20 mouse cellular contexts compared by ENCODE assay signal in the genomic region with DNA sequence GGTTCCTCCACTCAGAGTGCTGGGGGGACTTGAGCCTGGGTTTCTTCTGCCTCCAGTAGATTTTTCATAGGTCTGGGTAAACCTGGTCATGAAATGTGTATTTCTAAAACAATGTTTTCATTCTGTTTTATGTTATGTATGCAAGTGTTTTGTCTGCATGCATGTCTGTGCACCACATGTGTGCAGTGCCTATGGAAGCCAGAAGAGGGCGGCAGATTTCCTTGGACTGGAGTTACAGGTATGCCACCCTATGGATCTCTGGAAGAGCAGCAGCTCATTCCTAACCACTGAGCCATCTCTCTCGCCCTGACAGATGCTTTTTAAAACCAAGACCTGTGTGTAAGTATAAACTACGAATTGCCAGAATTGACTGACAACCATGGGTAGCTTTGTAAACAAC. TPM values are rescaled to one million over a fixed set of nuclear protein-coding genes. Genes with fewer than 3 reads are reported as not detected.
DNase-seq lines count a peak whose midpoint lies in the region; ATAC-seq and TF ChIP-seq lines count a peak whose summit lies in the region.
"Had no signal": no experiment of that assay in that cellular context is flagged by ENCODE, and none has a peak within 500 bp of the region (broad histone marks: within the 10 kb centered on the region; RNA-seq: fewer than 3 reads in every experiment).

No protein-coding gene starts in this region.

- H3K36me3 ChIP-seq in heart, postnatal 0 days (replicated peaks; ENCODE audit: control insufficient read depth, insufficient read depth, low read length), result peaks cover 40% of the 10 kb centered on the region
- no peaks in the 10 kb centered on the region for H3K36me3 ChIP-seq in liver, embryonic 14.5 days (replicated peaks; ENCODE audit: control insufficient read depth, insufficient read depth, low read depth)
- H3K36me3 ChIP-seq in E14TG2a.4 (ENCODE audit: insufficient read depth, low read length) (no peaks in the 10 kb centered on the region), G1E (replicated peaks) (peaks cover 5% of the 10 kb centered on the region)
- H3K36me3 ChIP-seq in neural tube, embryonic 15.5 days, result no peaks in the 10 kb centered on the region
- H3K36me3 ChIP-seq: midbrain, embryonic 12.5 days; neural tube, embryonic 12.5 days had no signal

- H3K4me2 ChIP-seq in heart, postnatal 0 days (ENCODE audit: low read depth, low read length), result no peak overlapping the region
- H3K4me2 ChIP-seq in liver, embryonic 14.5 days (ENCODE audit: low read depth), result no peak overlapping the region
- H3K4me2 ChIP-seq in neural tube, embryonic 15.5 days, result no peak overlapping the region
- H3K4me2 ChIP-seq: limb, embryonic 12.5 days; midbrain, embryonic 12.5 days; neural tube, embryonic 12.5 days had no signal

- 98% methylated on average over 3 of the region's 3 CpGs for WGBS in heart, postnatal 0 days
- 72% methylated on average over 3 of the region's 3 CpGs for WGBS in liver, embryonic 14.5 days (ENCODE audit: insufficient replicate concordance)
- WGBS in neural tube, embryonic 15.5 days, result 95% methylated on average over 3 of the region's 3 CpGs

- 0 out of 2 replicates have a peak, but pooled peaks cover 5% of the 10 kb centered on the region for H3K4me1 ChIP-seq in heart, postnatal 0 days (ENCODE audit: control insufficient read depth, insufficient read depth)
- H3K4me1 ChIP-seq in liver, embryonic 14.5 days (replicated peaks; ENCODE audit: control insufficient read depth in 2 of 2, insufficient read depth in 2 of 2, low read length in 1 of 2), result no peaks in the 10 kb centered on the region
- H3K4me1 ChIP-seq in E14TG2a.4 (replicated peaks; ENCODE audit: low read depth, low read length) (peaks cover 5% of the 10 kb centered on the region), G1E (ENCODE audit: insufficient read depth, low read depth, low read length) (peaks cover 10% of the 10 kb centered on the region)
- peaks cover 3% of the 10 kb centered on the region for H3K4me1 ChIP-seq in neural tube, embryonic 15.5 days
- H3K4me1 ChIP-seq: midbrain, embryonic 12.5 days; neural tube, embryonic 12.5 days had no signal

- no peaks in the 10 kb centered on the region for H3K27me3 ChIP-seq in heart, postnatal 0 days (ENCODE audit: control insufficient read depth, insufficient read depth, low read length)
- H3K27me3 ChIP-seq in liver, embryonic 14.5 days (ENCODE audit: control insufficient read depth, insufficient read depth, low read length), result no peaks in the 10 kb centered on the region
- H3K27me3 ChIP-seq in E14TG2a.4 (ENCODE audit: insufficient read depth, low read length) (no peaks in the 10 kb centered on the region), G1E (ENCODE audit: insufficient read depth, low read length) (peaks cover 5% of the 10 kb centered on the region)
- no peaks in the 10 kb centered on the region for H3K27me3 ChIP-seq in neural tube, embryonic 15.5 days (replicated peaks)
- H3K27me3 ChIP-seq: limb, embryonic 12.5 days; midbrain, embryonic 12.5 days; neural tube, embryonic 12.5 days had no signal

- no peak overlapping the region for H3K4me3 ChIP-seq in heart, postnatal 0 days (ENCODE audit: low read depth, low read length)
- H3K4me3 ChIP-seq in liver, embryonic 14.5 days (ENCODE audit: insufficient read depth in 1 of 2, low read depth in 2 of 2, low read length in 2 of 2), result no peak overlapping the region
- H3K4me3 ChIP-seq in E14TG2a.4 (replicated peaks; ENCODE audit: low read length) (no peak overlapping the region), G1E (ENCODE audit: low read depth, low read length) (no peak overlapping the region)
- H3K4me3 ChIP-seq in neural tube, embryonic 15.5 days (replicated peaks), result no peak overlapping the region
- H3K4me3 ChIP-seq: limb, embryonic 12.5 days; midbrain, embryonic 12.5 days; neural tube, embryonic 12.5 days had no signal

- DNase-seq in heart, postnatal 0 days (ENCODE audit: low spot score), result no peak
- no peak for DNase-seq in heart, postnatal 10 days
- no peak for DNase-seq in liver, embryonic 14.5 days (ENCODE audit: low read depth in 3 of 3, low spot score in 3 of 3)
- DNase-seq in liver (no peak), G1E (ENCODE audit: low spot score) (no peak)
- no peak for DNase-seq in right cerebral cortex, postnatal 25 days
- DNase-seq: adrenal gland, adult 8-10 months; cerebellum, postnatal 25 days; embryo, embryonic 11 days; gastrocnemius, postnatal 10 days; heart, adult 11 months; kidney, postnatal 4 days; lung, adult 2 months; thymus, adult 18-20 months had no signal

- TF ChIP-seq EP300 in heart, postnatal 0 days (IDR thresholded peaks at IDR 0.05; ENCODE audit: low read depth), result no peak
- TF ChIP-seq EP300 in liver, embryonic 14.5 days (IDR thresholded peaks at IDR 0.05; ENCODE audit: low read depth), result no peak

- H3K9me3 ChIP-seq in heart, postnatal 0 days (replicated peaks; ENCODE audit: control insufficient read depth, low read length), result no peaks in the 10 kb centered on the region
- H3K9me3 ChIP-seq in liver, embryonic 14.5 days (ENCODE audit: control insufficient read depth, low read length), result no peaks in the 10 kb centered on the region
- H3K9me3 ChIP-seq in E14TG2a.4 (ENCODE audit: low read length) (no peaks in the 10 kb centered on the region), G1E (replicated peaks) (no peaks in the 10 kb centered on the region)
- no peaks in the 10 kb centered on the region for H3K9me3 ChIP-seq in neural tube, embryonic 15.5 days (replicated peaks)
- H3K9me3 ChIP-seq: limb, embryonic 12.5 days; midbrain, embryonic 12.5 days; neural tube, embryonic 12.5 days had no signal

- intact Hi-C loops in heart, postnatal 10 days (cut with DNase I), result no loop called here

- ATAC-seq in heart, postnatal 0 days (ENCODE audit: insufficient read depth, low read depth), result no peak
- no peak for ATAC-seq in liver, embryonic 14.5 days (ENCODE audit: insufficient read depth)
- ATAC-seq in G1E (ENCODE audit: extremely low read depth, insufficient number of reproducible peaks, low FRiP score, poor library complexity, severe bottlenecking), result no peak
- no peak for ATAC-seq in neural tube, embryonic 15.5 days (ENCODE audit: low FRiP score)

- no peak overlapping the region for H3K27ac ChIP-seq in heart, postnatal 0 days (ENCODE audit: low read depth)
- no peak overlapping the region for H3K27ac ChIP-seq in liver, embryonic 14.5 days
- H3K27ac ChIP-seq in neural tube, embryonic 15.5 days (replicated peaks), result no peak overlapping the region
- H3K27ac ChIP-seq: limb, embryonic 12.5 days; macrophage; midbrain, embryonic 12.5 days; neural tube, embryonic 12.5 days had no signal

- peak; percentile 20; the same call in 1 of the 2 replicates for TF ChIP-seq CTCF in heart, postnatal 0 days (IDR thresholded peaks at IDR 0.05; ENCODE audit: low read depth)
- TF ChIP-seq CTCF in liver, embryonic 14.5 days (IDR thresholded peaks at IDR 0.05; ENCODE audit: low read depth), result peak; percentile 39
- TF ChIP-seq CTCF in E14TG2a.4 (conservative IDR thresholded peaks at IDR 0.05; ENCODE audit: low read length) (peak; percentile 63), G1E (IDR thresholded peaks at IDR 0.05; ENCODE audit: low read depth, low read length) (0 out of 2 replicates have a peak, but pooled peaks have one; percentile 21)

- H3K9ac ChIP-seq in heart, postnatal 0 days (replicated peaks; ENCODE audit: low read depth, low read length), result no peak overlapping the region
- no peak overlapping the region for H3K9ac ChIP-seq in liver, embryonic 14.5 days (replicated peaks)
- no peak overlapping the region for H3K9ac ChIP-seq in neural tube, embryonic 15.5 days (replicated peaks)
- H3K9ac ChIP-seq: limb, embryonic 12.5 days; midbrain, embryonic 12.5 days; neural tube, embryonic 12.5 days had no signal

RNA-seq across cellular contexts. Expression of gene Myzap, which starts 50.1 kb away (rescaled TPM):
- 196 and 240 TPM in 2 replicates for total RNA-seq in heart, postnatal 0 days (2014; rRNA removed; ENCODE audit: low replicate concordance)
- 301 and 341 TPM in 2 replicates for polyA plus RNA-seq in heart, postnatal 0 days (2015; fragmentation: Nextera tagmentation; extraction: Ambion mirVana)
- total RNA-seq in heart, postnatal 10 days (2021), result 100 to 1,000 TPM; 325 to 374 TPM
- 0.82 and 1.8 TPM in 2 replicates for polyA plus RNA-seq in liver, embryonic 14.5 days (2012; rRNA removed)
- 1.6 and 2.5 TPM in 2 replicates for polyA plus RNA-seq in liver, embryonic 14.5 days (2014; fragmentation: Nextera tagmentation; extraction: Ambion mirVana)
- not detected in 2 replicates for total RNA-seq in G1E (2014; fragmentation: Nextera tagmentation)
- under 0.01 and 0.06 TPM in 2 replicates for total RNA-seq in G1E (2017)
- polyA plus RNA-seq in G1E (2012), result not detected in 2 replicates
- polyA plus RNA-seq in neural tube, embryonic 15.5 days (2015; fragmentation: Nextera tagmentation; extraction: Ambion mirVana), result 2.5 and 6.8 TPM in 2 replicates
- polyA plus RNA-seq: macrophage had no signal

Comparison
In these comparisons a context has a peak if more than half of its experiments do, and no peak if none do; other contexts are left out.
1. RNA of gene Myzap, which starts 50.1 kb away (polyA plus RNA-seq): 301 to 341 TPM in heart, postnatal 0 days; 0.82 to 2.5 TPM in liver, embryonic 14.5 days, 2.5 to 6.8 TPM in neural tube, embryonic 15.5 days and not detected in G1E; every median in the first group is over 10 times any median in the second.
2. Peak in every context shown above with its lines, with median percentiles within 50 percentile points of each other: CTCF ChIP-seq.